Mouse (Mus musculus) intestine, embryonic 16.5 days (tissue): ENCODE results near the gene Utf1. TPM values are rescaled to one million over a fixed set of nuclear protein-coding genes. Genes with fewer than 3 reads are reported as not detected.
A peak's percentile ranks its signal among the peaks of the same experiment; 100 is the strongest.

Experiments used
- ATAC-seq: fragments of 200-750 bp; cut with Nextera tagmentation; 2 replicates; pipeline ENCODE4 v1.8.0; 2017; ENCODE audit warnings: moderate TSS enrichment, moderate library complexity
- H3K27ac ChIP-seq: fragments of 300-500 bp; sonication (generic); 2 replicates; pipeline ENCODE4 v1.5.1; 2014; ENCODE audit warnings: mild to moderate bottlenecking, low read length
- H3K27me3 ChIP-seq: fragments of 300-500 bp; sonication (generic); replicated peaks from 2 replicates; pipeline ENCODE4 v1.6.1; 2014; ENCODE audit warnings: low read length, control low read depth, mixed read lengths; ENCODE audit not compliant: control insufficient read depth, insufficient read depth
- H3K36me3 ChIP-seq: fragments of 300-500 bp; sonication (generic); 2 replicates; pipeline ENCODE4 v1.6.1; 2014; ENCODE audit warnings: low read length, control low read depth; ENCODE audit not compliant: control insufficient read depth, insufficient read depth
- H3K4me1 ChIP-seq: fragments of 300-500 bp; sonication (generic); 2 replicates; pipeline ENCODE4 v1.6.1; 2014; ENCODE audit warnings: low read length, control low read depth, mixed read lengths; ENCODE audit not compliant: control insufficient read depth, insufficient read depth
- H3K4me2 ChIP-seq: fragments of 300-500 bp; sonication (generic); 2 replicates; pipeline ENCODE4 v1.6.1; 2014; ENCODE audit warnings: low read depth, low read length, control low read depth
- H3K4me3 ChIP-seq: fragments of 300-500 bp; sonication (generic); 2 replicates; pipeline ENCODE4 v1.5.1; 2014; ENCODE audit warnings: mild to moderate bottlenecking, low read length
- H3K9ac ChIP-seq: fragments of 300-500 bp; sonication (generic); 2 replicates; pipeline ENCODE4 v1.6.1; 2014; ENCODE audit warnings: low read depth, low read length
- H3K9me3 ChIP-seq: fragments of 300-500 bp; sonication (generic); 2 replicates; pipeline ENCODE4 v1.6.1; 2016; ENCODE audit warnings: low read length, control low read depth; ENCODE audit not compliant: control insufficient read depth
- WGBS: fragments of 180-500 bp; shearing (Covaris S2); extraction: QIAGEN DNeasy Blood & Tissue Kit; methylation state at CpG from one replicate; pipeline ENCODE4 v1.1.7; 2014; 5-methylcytosine and 5-hydroxymethylcytosine counted together
- polyA plus RNA-seq: library from polyadenylated mRNA; unstranded; fragments of >200 nt; fragmentation: Nextera tagmentation; extraction: Ambion mirVana; gene quantifications from 2 replicates; pipeline ENCODE4 v1.2.1, GENCODE M21; 2015

Gene Utf1
- polyA plus RNA-seq = not detected in 2 replicates

DNA sequence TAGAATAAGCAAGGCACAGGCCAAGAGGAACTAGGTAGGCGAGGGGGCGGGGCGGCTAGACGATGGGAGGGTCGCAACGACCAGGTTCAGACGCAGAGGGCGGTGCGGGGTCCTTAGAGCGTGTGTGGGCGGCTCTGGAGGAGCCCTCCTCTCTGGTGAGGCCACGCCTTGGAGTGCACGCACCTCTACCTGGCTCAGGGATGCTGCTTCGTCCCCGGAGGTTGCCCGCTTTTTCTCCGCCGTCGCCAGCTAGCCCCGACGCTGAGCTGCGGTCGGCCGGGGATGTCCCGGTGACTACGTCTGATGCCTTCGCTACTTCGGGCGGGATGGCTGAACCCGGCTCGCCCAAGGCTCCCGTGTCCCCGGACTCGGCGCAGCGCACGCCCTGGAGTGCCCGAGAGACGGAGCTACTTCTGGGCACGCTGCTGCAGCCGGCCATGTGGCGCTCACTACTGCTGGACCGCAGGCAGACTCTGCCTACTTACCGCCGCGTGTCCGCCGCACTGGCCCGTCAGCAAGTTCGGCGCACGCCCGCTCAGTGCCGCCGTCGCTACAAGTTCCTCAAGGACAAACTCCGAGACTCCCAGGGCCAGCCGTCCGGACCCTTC, at the start of gene Utf1:
Gene Utf1 (plus strand): TSS at position 116 of the 608 bp plus-strand sequence.
- Histone ChIP-seq H3K4me2 (peak within 1 kb of the TSS; percentile 70), H3K27me3 (peaks cover 46% of the 10 kb centered on the region), H3K27ac (no peak within 1 kb of the TSS), H3K9me3 (no peaks in the 10 kb centered on the region), H3K4me1 (peaks cover 9% of the 10 kb centered on the region; the same call in 1 of the 2 replicates), H3K9ac (peak within 1 kb of the TSS; percentile 41), H3K4me3 (peak within 1 kb of the TSS; percentile 43), H3K36me3 (no peaks in the 10 kb centered on the region)
- peak; percentile 60 for ATAC-seq
- WGBS = under 1% methylated on average over 59 of the region's 59 CpGs

DNA sequence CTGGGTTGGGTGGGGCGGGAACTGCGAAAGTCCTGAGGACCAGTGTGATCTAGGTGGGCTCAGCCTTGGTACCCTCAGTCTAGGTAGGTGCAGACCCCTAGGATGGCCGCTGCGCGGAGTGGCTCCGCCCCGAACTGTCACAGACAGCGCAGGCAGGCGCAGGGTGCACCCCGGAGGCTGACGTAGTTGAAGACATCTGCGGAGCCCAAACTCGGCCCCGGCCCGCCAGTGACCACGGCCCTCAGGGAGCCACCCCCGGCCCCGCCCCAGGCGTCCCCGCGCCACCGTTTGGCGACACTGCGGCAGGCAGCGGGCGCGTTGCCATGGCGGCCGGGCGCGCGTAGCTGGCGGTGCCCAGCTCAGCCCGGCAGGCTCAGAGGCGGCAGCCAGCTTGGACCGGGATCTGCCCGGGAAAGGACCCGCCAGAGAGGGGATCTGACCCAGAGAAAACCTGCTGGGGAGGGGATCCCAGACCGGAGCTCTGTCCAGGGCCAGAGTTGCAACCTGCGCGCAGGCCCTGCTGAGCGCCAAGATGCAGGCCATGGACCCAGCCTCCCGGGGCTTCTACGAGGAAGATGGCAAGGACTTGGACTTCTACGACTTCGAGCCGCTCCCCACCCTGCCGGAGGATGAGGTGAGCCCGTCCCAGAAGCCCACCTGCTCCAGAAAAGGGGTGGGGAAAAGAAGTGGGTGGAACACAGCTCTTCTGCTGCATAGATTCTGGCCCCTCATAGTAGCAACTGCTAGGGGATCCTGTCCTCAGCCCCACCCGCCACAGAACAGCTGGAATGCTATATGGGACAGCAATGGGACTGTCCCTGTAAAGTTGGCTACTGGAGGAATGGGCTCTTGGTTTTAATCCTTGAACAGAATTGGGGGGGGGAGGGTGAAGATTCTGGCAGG, 48.7 kb upstream of the Utf1 start, which contains the start of gene Kndc1:
Gene Kndc1 (plus strand): TSS at position 42 of the 903 bp plus-strand sequence.
- no peaks in the 10 kb centered on the region for H3K36me3 ChIP-seq
- ATAC-seq = no peak
- H3K4me2 ChIP-seq = peak within 1 kb of the TSS; percentile 69
- peak within 1 kb of the TSS; percentile 45 for H3K9ac ChIP-seq
- under 1% methylated on average over 50 of the region's 50 CpGs for WGBS
- H3K4me1 ChIP-seq = 0 out of 2 replicates have a peak, but pooled peaks cover 3% of the 10 kb centered on the region
- H3K27ac ChIP-seq = no peak within 1 kb of the TSS
- H3K9me3 ChIP-seq = no peaks in the 10 kb centered on the region
- H3K27me3 ChIP-seq = peaks cover 35% of the 10 kb centered on the region
- peak within 1 kb of the TSS; percentile 43 for H3K4me3 ChIP-seq

- no peaks in the 10 kb centered on the region for H3K9me3 ChIP-seq
- H3K4me2 ChIP-seq = no peak overlapping the region
- 76% methylated on average over 7 of the region's 7 CpGs for WGBS
Measured at GRCm38 (mm10) chr7:139896271-139896670, 47.3 kb upstream of the Utf1 start.

DNA sequence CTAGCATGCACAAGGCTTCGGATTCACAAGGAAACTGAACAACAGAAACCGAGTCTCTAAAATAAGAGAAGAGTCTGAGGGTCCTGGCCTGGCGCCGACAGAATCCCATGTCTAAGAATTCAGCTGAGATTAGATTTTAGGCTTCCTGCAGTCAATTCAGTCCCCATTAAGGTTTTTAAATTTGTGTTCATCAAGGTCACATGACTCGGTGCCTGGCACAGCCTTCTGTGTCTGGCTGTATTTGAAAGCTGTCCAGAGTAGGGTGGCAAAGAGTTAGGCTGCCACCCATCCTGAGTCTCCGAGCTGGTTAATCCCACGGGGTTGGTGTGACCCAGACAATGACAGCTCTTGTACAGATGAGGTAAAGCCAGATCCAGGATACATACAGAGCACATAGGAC, 46.8 kb upstream of the Utf1 start:
- Histone ChIP-seq H3K4me3 (no peak overlapping the region), H3K9me3 (no peaks in the 10 kb centered on the region), H3K27me3 (peaks cover 35% of the 10 kb centered on the region), H3K4me1 (0 out of 2 replicates have a peak, but pooled peaks cover 3% of the 10 kb centered on the region), H3K36me3 (no peaks in the 10 kb centered on the region), H3K4me2 (no peak overlapping the region), H3K9ac (no peak overlapping the region), H3K27ac (no peak overlapping the region)
- 74% methylated on average over 7 of the region's 7 CpGs for WGBS
- ATAC-seq = no peak

More at GRCm38 (mm10) chr7:139896271-139896670, 47.3 kb upstream of the Utf1 start:
- 0 out of 2 replicates have a peak, but pooled peaks cover 3% of the 10 kb centered on the region for H3K4me1 ChIP-seq
- no peak overlapping the region for H3K27ac ChIP-seq
- peaks cover 35% of the 10 kb centered on the region for H3K27me3 ChIP-seq
- no peak for ATAC-seq
- no peaks in the 10 kb centered on the region for H3K36me3 ChIP-seq
- no peak overlapping the region for H3K4me3 ChIP-seq
- H3K9ac ChIP-seq = no peak overlapping the region

DNA sequence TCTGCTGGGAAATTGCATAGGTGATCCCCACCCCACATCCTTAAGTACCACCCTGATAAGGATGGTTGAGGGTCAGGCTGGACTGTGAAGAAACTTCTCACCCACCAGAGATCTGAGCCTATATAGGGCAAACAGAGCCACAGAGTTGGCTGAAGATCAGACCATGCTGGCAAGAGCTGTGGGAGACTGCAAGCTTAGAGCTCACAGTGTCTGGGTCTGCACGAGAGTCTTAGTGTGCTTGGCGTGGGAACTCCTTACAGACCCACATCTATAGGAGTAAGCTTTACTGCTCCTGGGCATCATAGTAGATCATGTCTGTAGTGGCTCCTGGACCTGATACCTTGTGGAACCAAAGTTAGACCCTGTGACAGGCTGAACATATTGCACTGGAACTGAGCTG, 45.0 kb upstream of the Utf1 start:
- Histone ChIP-seq H3K4me2 (no peak overlapping the region), H3K4me1 (0 out of 2 replicates have a peak, but pooled peaks cover 3% of the 10 kb centered on the region), H3K9ac (no peak overlapping the region), H3K36me3 (no peaks in the 10 kb centered on the region), H3K4me3 (no peak overlapping the region), H3K27me3 (peaks cover 28% of the 10 kb centered on the region), H3K9me3 (no peaks in the 10 kb centered on the region), H3K27ac (no peak overlapping the region)
- no peak for ATAC-seq
- WGBS = 80% methylated on average over 2 of the region's 2 CpGs

- Histone ChIP-seq H3K36me3 (no peaks in the 10 kb centered on the region), H3K9ac (no peak overlapping the region), H3K4me1 (0 out of 2 replicates have a peak, but pooled peaks cover 3% of the 10 kb centered on the region), H3K9me3 (no peaks in the 10 kb centered on the region), H3K4me2 (no peak overlapping the region), H3K27ac (no peak overlapping the region), H3K27me3 (peaks cover 19% of the 10 kb centered on the region), H3K4me3 (no peak overlapping the region)
- WGBS = 82% methylated on average over 7 of the region's 7 CpGs
- no peak for ATAC-seq
Measured at GRCm38 (mm10) chr7:139899505-139899904, 44.1 kb upstream of the Utf1 start.

DNA sequence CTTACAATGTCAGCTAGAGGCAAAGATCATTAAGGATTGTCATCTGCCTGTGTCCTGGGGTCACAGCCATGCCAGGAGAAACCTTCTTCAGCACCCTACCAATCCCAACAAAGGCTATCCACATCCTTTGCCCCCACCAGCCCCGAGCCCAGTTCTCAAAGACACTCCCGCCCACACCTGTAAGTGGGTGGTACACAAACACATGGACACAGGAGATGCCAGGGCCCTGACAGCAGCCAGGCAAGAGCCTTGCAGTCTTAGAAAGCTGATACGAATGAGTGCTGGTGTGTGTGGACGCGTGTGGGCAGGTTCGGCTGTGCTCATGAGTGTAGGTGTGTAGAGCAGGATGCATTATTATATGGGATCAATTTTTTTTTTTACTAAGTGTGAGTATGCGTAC, 43.1 kb upstream of the Utf1 start:
- Histone ChIP-seq H3K27me3 (peaks cover 10% of the 10 kb centered on the region), H3K9me3 (no peaks in the 10 kb centered on the region), H3K36me3 (no peaks in the 10 kb centered on the region), H3K4me1 (0 out of 2 replicates have a peak, but pooled peaks cover 2% of the 10 kb centered on the region), H3K9ac (no peak overlapping the region), H3K4me3 (no peak overlapping the region), H3K4me2 (no peak overlapping the region), H3K27ac (no peak overlapping the region)
- 95% methylated on average over 7 of the region's 7 CpGs for WGBS
- ATAC-seq = no peak

- 77% methylated on average over 6 of the region's 6 CpGs for whole genome bisulfite sequencing
- no peak overlapping the region for H3K9ac ChIP-seq
Measured at GRCm38 (mm10) chr7:139900896-139901295, 42.7 kb upstream of the Utf1 start.

GRCm38 (mm10) chr7:139901981-139902380, 41.6 kb upstream of the Utf1 start:
- no peak overlapping the region for H3K4me2 ChIP-seq
- no peaks in the 10 kb centered on the region for H3K36me3 ChIP-seq
- WGBS = 43% methylated on average over 1 of the region's 1 CpGs
- H3K9me3 ChIP-seq = no peaks in the 10 kb centered on the region
- no peak overlapping the region for H3K9ac ChIP-seq
- no peaks in the 10 kb centered on the region for H3K27me3 ChIP-seq
- no peak for ATAC-seq
- no peak overlapping the region for H3K4me3 ChIP-seq
- no peak overlapping the region for H3K27ac ChIP-seq
- H3K4me1 ChIP-seq = 0 out of 2 replicates have a peak, but pooled peaks cover 4% of the 10 kb centered on the region

More at GRCm38 (mm10) chr7:139900896-139901295, 42.7 kb upstream of the Utf1 start:
- peaks cover 5% of the 10 kb centered on the region; the same call in 1 of the 2 replicates for H3K27me3 ChIP-seq
- no peaks in the 10 kb centered on the region for H3K36me3 ChIP-seq
- no peak for ATAC-seq
- H3K4me1 ChIP-seq = 0 out of 2 replicates have a peak, but pooled peaks cover 4% of the 10 kb centered on the region
- no peak overlapping the region for H3K27ac ChIP-seq
- no peak overlapping the region for H3K4me2 ChIP-seq
- no peak overlapping the region for H3K4me3 ChIP-seq
- no peaks in the 10 kb centered on the region for H3K9me3 ChIP-seq
